Mouse (Mus musculus) C2C12 (cell line): ENCODE measurements around the gene Kif3a.

Source experiments
- CEBPB ChIP-seq: IDR thresholded peaks from one replicate; pipeline ENCODE4 v1.6.1; 2011; ENCODE audit warnings: low read depth, mild to moderate bottlenecking, control low read depth, moderate library complexity
- CTCF ChIP-seq: IDR thresholded peaks from one replicate; pipeline ENCODE4 v1.5.1; 2011; ENCODE audit not compliant: control insufficient read depth, insufficient read depth, insufficient read length
- FOSL1 ChIP-seq: IDR thresholded peaks from one replicate; pipeline ENCODE4 v1.8.0; 2011; ENCODE audit warnings: mild to moderate bottlenecking, low read length; ENCODE audit not compliant: poor library complexity, insufficient read depth, severe bottlenecking
- MAX ChIP-seq: IDR thresholded peaks from one replicate; pipeline ENCODE4 v1.6.1; 2011; ENCODE audit warnings: mild to moderate bottlenecking, control low read depth
- MYOD1 ChIP-seq: IDR thresholded peaks from one replicate; pipeline ENCODE4 v1.6.1; 2011; ENCODE audit warnings: low read depth; ENCODE audit not compliant: control insufficient read depth, insufficient read length
- MYOG ChIP-seq: IDR thresholded peaks from one replicate; pipeline ENCODE4 v1.6.1; 2011; ENCODE audit not compliant: control insufficient read depth, insufficient read length; ENCODE audit errors: extremely low read depth
- USF1 ChIP-seq: IDR thresholded peaks from one replicate; pipeline ENCODE4 v1.6.1; 2011; ENCODE audit warnings: low read depth, mild to moderate bottlenecking, control low read depth, moderate library complexity

DNA sequence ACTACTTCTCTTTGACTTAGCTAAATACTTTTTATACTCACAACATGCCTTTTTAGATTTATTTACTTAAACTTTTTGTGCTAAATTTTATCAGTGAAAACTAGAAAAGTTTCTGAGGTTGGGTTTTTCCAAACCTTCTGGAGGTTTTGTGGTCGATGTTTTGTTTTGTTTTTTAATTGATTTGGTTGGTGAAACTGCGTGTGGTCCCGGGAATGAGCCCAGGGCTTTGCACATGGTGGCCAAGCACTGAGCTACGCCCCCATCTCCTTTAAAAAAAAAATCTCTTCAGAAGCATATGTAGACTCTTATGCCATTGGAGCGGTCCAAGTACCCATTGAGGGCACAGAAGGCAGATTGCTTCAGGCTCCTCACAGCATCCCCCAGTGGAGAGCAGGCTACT is 23.9 kb downstream of the Kif3a start:
- TF ChIP-seq CTCF (no peak), MAX (no peak), MYOG (no peak), USF1 (no peak), FOSL1 (no peak), CEBPB (no peak), MYOD1 (no peak)
